Mouse (Mus musculus): ENCODE measurements around the gene Cped1.

Cped1 gene

GRCm38 (mm10) chr6:21985732-21986540, at the start of gene Cped1:
TSS of gene Cped1 (plus strand) at chr6:21985916.
- no peak for DNase-seq

GRCm38 (mm10) chr6:21937981-21938635, 47.6 kb upstream of the Cped1 start:
- DNase-seq, result no peak

GRCm38 (mm10) chr6:21949226-21949731, 36.4 kb upstream of the Cped1 start, which contains the start of gene Ing3:
TSS of gene Ing3 (plus strand) at chr6:21949571.
- DNase-seq, result peak; percentile 98

GRCm38 (mm10) chr6:21949771-21950448, 35.8 kb upstream of the Cped1 start:
- peak; percentile 98 for DNase-seq

GRCm38 (mm10) chr6:21950676-21951075, 35.0 kb upstream of the Cped1 start:
- peak; percentile 19 for DNase-seq

- DNase-seq, result no peak
Observed at GRCm38 (mm10) chr6:21955468-21955867, 30.2 kb upstream of the Cped1 start.

GRCm38 (mm10) chr6:21958922-21959321, 26.8 kb upstream of the Cped1 start:
- no peak for DNase-seq

GRCm38 (mm10) chr6:21959909-21960308, 25.8 kb upstream of the Cped1 start:
- DNase-seq, result no peak

- DNase-seq, result no peak
Observed at GRCm38 (mm10) chr6:21977532-21977931, 8.2 kb upstream of the Cped1 start.

- DNase-seq, result no peak
Observed at GRCm38 (mm10) chr6:21981114-21981513, 4.6 kb upstream of the Cped1 start.

- DNase-seq, result peak; percentile 32
Observed at GRCm38 (mm10) chr6:21984990-21985731, 555 bp upstream of the Cped1 start.

- no peak for DNase-seq
Observed at GRCm38 (mm10) chr6:21986660-21987331, 1.1 kb downstream of the Cped1 start.

- DNase-seq, result no peak
Observed at GRCm38 (mm10) chr6:21987554-21987953, 1.8 kb downstream of the Cped1 start.

GRCm38 (mm10) chr6:21988296-21988695, 2.6 kb downstream of the Cped1 start:
- no peak for DNase-seq

GRCm38 (mm10) chr6:21989081-21989480, 3.4 kb downstream of the Cped1 start:
- no peak for DNase-seq

- no peak for DNase-seq
Observed at GRCm38 (mm10) chr6:21990181-21991135, 4.7 kb downstream of the Cped1 start.

GRCm38 (mm10) chr6:21991151-21991550, 5.4 kb downstream of the Cped1 start:
- DNase-seq, result no peak

GRCm38 (mm10) chr6:21993070-21993469, 7.4 kb downstream of the Cped1 start:
- no peak for DNase-seq

GRCm38 (mm10) chr6:21998131-21998530, 12.4 kb downstream of the Cped1 start:
- DNase-seq, result no peak

- DNase-seq, result no peak
Observed at GRCm38 (mm10) chr6:21999025-21999424, 13.3 kb downstream of the Cped1 start.

- no peak for DNase-seq
Observed at GRCm38 (mm10) chr6:22000086-22000485, 14.4 kb downstream of the Cped1 start.

Measured in cerebellum, adult 8-10 months (tissue).